Mouse (Mus musculus): ENCODE data around the gene Cadps. TPM values are rescaled to one million over a fixed set of nuclear protein-coding genes. Genes with fewer than 3 reads are reported as not detected.

The Cadps gene
- polyA plus RNA-seq, 1 experiment from 2014 or later: 12.1 TPM

- H3K36me3 ChIP-seq (ENCODE audit: control insufficient read depth, insufficient read depth, low read length): no peaks in the 10 kb centered on the region
- H3K27ac ChIP-seq (ENCODE audit: low read depth, low read length): no peak overlapping the region
- H3K9me3 ChIP-seq (ENCODE audit: control insufficient read depth, low read length): no peaks in the 10 kb centered on the region
- H3K4me2 ChIP-seq (ENCODE audit: low read depth, low read length, severe bottlenecking): no peak overlapping the region
- H3K9ac ChIP-seq (ENCODE audit: low read length): no peak overlapping the region
- WGBS: 78% methylated on average over 3 of the region's 3 CpGs
- H3K27me3 ChIP-seq (ENCODE audit: control insufficient read depth, insufficient read depth, low read length): peaks cover 16% of the 10 kb centered on the region
- DNase-seq (ENCODE audit: low spot score) (no peak), ATAC-seq (replicated peaks; ENCODE audit: low FRiP score) (no peak)
- peaks cover 17% of the 10 kb centered on the region for H3K4me1 ChIP-seq (replicated peaks; ENCODE audit: control insufficient read depth, insufficient read depth, low read length)
- H3K4me3 ChIP-seq (ENCODE audit: low read depth, low read length): no peak overlapping the region
These were observed 425.3 kb downstream of the Cadps start for GRCm38 (mm10) chr14:12397561-12397960.

GRCm38 (mm10) chr14:12394318-12394717 is 428.6 kb downstream of the Cadps start:
- 17% methylated on average over 2 of the region's 2 CpGs for WGBS

DNA sequence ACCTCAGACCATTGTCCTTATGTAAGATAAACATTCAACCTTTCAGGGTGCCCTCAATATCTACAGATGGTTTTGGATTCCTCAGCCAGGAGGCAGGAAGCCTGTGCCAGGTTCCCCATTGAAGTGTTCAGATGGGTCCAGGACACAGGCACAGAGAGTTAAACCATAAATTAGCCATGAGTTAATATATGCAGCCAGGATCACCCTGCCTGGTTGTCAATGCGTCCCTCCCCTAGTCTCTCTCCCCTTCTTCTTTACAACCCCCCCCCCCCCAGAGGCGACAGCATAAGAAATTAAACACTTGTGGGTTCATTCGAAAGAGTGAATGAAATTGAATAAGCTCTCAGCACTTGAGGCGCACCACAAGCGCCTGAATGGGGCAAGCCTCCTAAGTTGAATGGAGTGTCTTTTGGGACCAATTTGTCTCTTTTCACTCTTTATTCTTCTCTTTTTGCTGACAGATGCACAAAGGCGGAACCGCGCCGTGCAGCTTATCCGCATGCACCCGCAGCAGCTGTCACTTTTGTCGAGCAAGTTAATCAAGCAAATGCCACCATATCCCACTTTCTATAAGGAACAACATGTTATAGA is 429.5 kb downstream of the Cadps start:
- peak overlapping the region; percentile 26; the same call in 1 of the 2 replicates for H3K4me2 ChIP-seq (ENCODE audit: low read depth, low read length, severe bottlenecking)
- ATAC-seq (replicated peaks; ENCODE audit: low FRiP score): peak; percentile 81
- H3K4me1 ChIP-seq (replicated peaks; ENCODE audit: control insufficient read depth, insufficient read depth, low read length): peaks cover 49% of the 10 kb centered on the region
- peak overlapping the region; percentile 9; the same call in 1 of the 2 replicates for H3K9ac ChIP-seq (ENCODE audit: low read length)
- H3K36me3 ChIP-seq (ENCODE audit: control insufficient read depth, insufficient read depth, low read length): no peaks in the 10 kb centered on the region
- H3K27me3 ChIP-seq (ENCODE audit: control insufficient read depth, insufficient read depth, low read length): peaks cover 18% of the 10 kb centered on the region
- peak overlapping the region; percentile 26; the same call in 1 of the 2 replicates for H3K27ac ChIP-seq (ENCODE audit: low read depth, low read length)
- H3K4me3 ChIP-seq (ENCODE audit: low read depth, low read length): no peak overlapping the region
- 4% methylated on average over 12 of the region's 12 CpGs for WGBS
- H3K9me3 ChIP-seq (ENCODE audit: control insufficient read depth, low read length): no peaks in the 10 kb centered on the region
- peak; percentile 84 for DNase-seq (ENCODE audit: low spot score)

More at GRCm38 (mm10) chr14:12394318-12394717, 428.6 kb downstream of the Cadps start:
- no peaks in the 10 kb centered on the region for H3K9me3 ChIP-seq (ENCODE audit: control insufficient read depth, low read length)
- H3K4me1 ChIP-seq (replicated peaks; ENCODE audit: control insufficient read depth, insufficient read depth, low read length): peaks cover 42% of the 10 kb centered on the region
- no peak for DNase-seq (ENCODE audit: low spot score)
- H3K9ac ChIP-seq (ENCODE audit: low read length): no peak overlapping the region
- H3K27ac ChIP-seq (ENCODE audit: low read depth, low read length): peak overlapping the region; percentile 2; the same call in 1 of the 2 replicates
- H3K4me3 ChIP-seq (ENCODE audit: low read depth, low read length): no peak overlapping the region
- no peak; the same call in 1 of the 2 replicates for ATAC-seq (replicated peaks; ENCODE audit: low FRiP score)
- H3K27me3 ChIP-seq (ENCODE audit: control insufficient read depth, insufficient read depth, low read length): peaks cover 18% of the 10 kb centered on the region
- H3K4me2 ChIP-seq (ENCODE audit: low read depth, low read length, severe bottlenecking): no peak overlapping the region
- no peaks in the 10 kb centered on the region for H3K36me3 ChIP-seq (ENCODE audit: control insufficient read depth, insufficient read depth, low read length)

DNA sequence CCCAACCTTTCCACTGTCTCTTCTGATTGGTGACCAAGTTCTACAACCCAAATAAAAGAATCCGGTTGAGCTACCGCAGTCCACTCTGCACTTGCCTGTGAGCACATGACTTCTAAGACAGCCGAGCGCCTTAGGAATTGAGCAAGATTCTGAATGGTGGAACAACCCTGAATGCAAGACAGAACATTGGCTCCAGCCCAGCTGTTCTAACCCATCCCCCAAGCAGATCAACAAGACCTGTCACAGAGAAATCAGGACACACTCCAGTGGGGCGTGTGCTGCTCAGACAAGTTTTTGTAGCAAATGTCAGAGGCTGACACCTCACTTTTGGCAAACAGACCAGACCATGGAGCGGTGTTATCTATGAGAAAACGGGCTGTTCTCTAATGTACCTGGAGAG is 431.7 kb downstream of the Cadps start:
- H3K9me3 ChIP-seq (ENCODE audit: control insufficient read depth, low read length): no peaks in the 10 kb centered on the region
- peaks cover 19% of the 10 kb centered on the region for H3K27me3 ChIP-seq (ENCODE audit: control insufficient read depth, insufficient read depth, low read length)
- peak; percentile 56 for DNase-seq (ENCODE audit: low spot score)
- no peak overlapping the region for H3K4me3 ChIP-seq (ENCODE audit: low read depth, low read length)
- WGBS: 18% methylated on average over 7 of the region's 7 CpGs
- H3K36me3 ChIP-seq (ENCODE audit: control insufficient read depth, insufficient read depth, low read length): no peaks in the 10 kb centered on the region
- no peak overlapping the region for H3K27ac ChIP-seq (ENCODE audit: low read depth, low read length)
- H3K4me1 ChIP-seq (replicated peaks; ENCODE audit: control insufficient read depth, insufficient read depth, low read length): peaks cover 65% of the 10 kb centered on the region
- no peak overlapping the region for H3K4me2 ChIP-seq (ENCODE audit: low read depth, low read length, severe bottlenecking)
- H3K9ac ChIP-seq (ENCODE audit: low read length): no peak overlapping the region
- no peak for ATAC-seq (replicated peaks; ENCODE audit: low FRiP score)

- H3K9me3 ChIP-seq (ENCODE audit: control insufficient read depth, low read length): no peaks in the 10 kb centered on the region
- peaks cover 55% of the 10 kb centered on the region for H3K4me1 ChIP-seq (replicated peaks; ENCODE audit: control insufficient read depth, insufficient read depth, low read length)
- WGBS: 1% methylated on average over 14 of the region's 14 CpGs
- ATAC-seq (replicated peaks; ENCODE audit: low FRiP score) (peak; percentile 64), DNase-seq (ENCODE audit: low spot score) (peak; percentile 87)
- H3K27me3 ChIP-seq (ENCODE audit: control insufficient read depth, insufficient read depth, low read length): peaks cover 20% of the 10 kb centered on the region
- H3K36me3 ChIP-seq (ENCODE audit: control insufficient read depth, insufficient read depth, low read length): no peaks in the 10 kb centered on the region
- H3K4me3 ChIP-seq (ENCODE audit: low read depth, low read length): no peak overlapping the region
- peak overlapping the region; percentile 16 for H3K4me2 ChIP-seq (ENCODE audit: low read depth, low read length, severe bottlenecking)
- H3K9ac ChIP-seq (ENCODE audit: low read length): no peak overlapping the region
- H3K27ac ChIP-seq (ENCODE audit: low read depth, low read length): peak overlapping the region; percentile 3; the same call in 1 of the 2 replicates
These were observed 434.0 kb downstream of the Cadps start for GRCm38 (mm10) chr14:12388806-12389436.

- Histone ChIP-seq H3K4me2 (ENCODE audit: low read depth, low read length, severe bottlenecking) (peak overlapping the region; percentile 16), H3K27me3 (ENCODE audit: control insufficient read depth, insufficient read depth, low read length) (peaks cover 23% of the 10 kb centered on the region), H3K36me3 (ENCODE audit: control insufficient read depth, insufficient read depth, low read length) (no peaks in the 10 kb centered on the region), H3K4me1 (replicated peaks; ENCODE audit: control insufficient read depth, insufficient read depth, low read length) (peaks cover 55% of the 10 kb centered on the region), H3K27ac (ENCODE audit: low read depth, low read length) (peak overlapping the region; percentile 3; the same call in 1 of the 2 replicates), H3K9me3 (ENCODE audit: control insufficient read depth, low read length) (no peaks in the 10 kb centered on the region), H3K4me3 (ENCODE audit: low read depth, low read length) (no peak overlapping the region), H3K9ac (ENCODE audit: low read length) (no peak overlapping the region)
- WGBS: 8% methylated on average over 4 of the region's 4 CpGs
- peak; percentile 68 for DNase-seq (ENCODE audit: low spot score)
- ATAC-seq (replicated peaks; ENCODE audit: low FRiP score): peak; percentile 57
These were observed 434.6 kb downstream of the Cadps start for GRCm38 (mm10) chr14:12388192-12388795.

- WGBS: 59% methylated on average over 6 of the region's 6 CpGs
- H3K4me3 ChIP-seq (ENCODE audit: low read depth, low read length): no peak overlapping the region
- peaks cover 26% of the 10 kb centered on the region for H3K27me3 ChIP-seq (ENCODE audit: control insufficient read depth, insufficient read depth, low read length)
- no peak overlapping the region for H3K9ac ChIP-seq (ENCODE audit: low read length)
- ATAC-seq (replicated peaks; ENCODE audit: low FRiP score) (no peak), DNase-seq (ENCODE audit: low spot score) (no peak)
- H3K4me1 ChIP-seq (replicated peaks; ENCODE audit: control insufficient read depth, insufficient read depth, low read length): peaks cover 45% of the 10 kb centered on the region
- H3K4me2 ChIP-seq (ENCODE audit: low read depth, low read length, severe bottlenecking): no peak overlapping the region
- no peak overlapping the region for H3K27ac ChIP-seq (ENCODE audit: low read depth, low read length)
- no peaks in the 10 kb centered on the region for H3K9me3 ChIP-seq (ENCODE audit: control insufficient read depth, low read length)
- H3K36me3 ChIP-seq (ENCODE audit: control insufficient read depth, insufficient read depth, low read length): no peaks in the 10 kb centered on the region
These were observed 435.7 kb downstream of the Cadps start for GRCm38 (mm10) chr14:12387176-12387575.

- DNase-seq (ENCODE audit: low spot score) (no peak), ATAC-seq (replicated peaks; ENCODE audit: low FRiP score) (no peak)
- no peaks in the 10 kb centered on the region for H3K9me3 ChIP-seq (ENCODE audit: control insufficient read depth, low read length)
- WGBS: 24% methylated on average over 9 of the region's 9 CpGs
- no peak overlapping the region for H3K4me3 ChIP-seq (ENCODE audit: low read depth, low read length)
- no peaks in the 10 kb centered on the region for H3K36me3 ChIP-seq (ENCODE audit: control insufficient read depth, insufficient read depth, low read length)
- peaks cover 17% of the 10 kb centered on the region; the same call in 1 of the 2 replicates for H3K27me3 ChIP-seq (ENCODE audit: control insufficient read depth, insufficient read depth, low read length)
- no peaks in the 10 kb centered on the region; the same call in 1 of the 2 replicates for H3K4me1 ChIP-seq (replicated peaks; ENCODE audit: control insufficient read depth, insufficient read depth, low read length)
- no peak overlapping the region for H3K27ac ChIP-seq (ENCODE audit: low read depth, low read length)
- no peak overlapping the region for H3K4me2 ChIP-seq (ENCODE audit: low read depth, low read length, severe bottlenecking)
- no peak overlapping the region for H3K9ac ChIP-seq (ENCODE audit: low read length)
These were observed 445.0 kb downstream of the Cadps start for GRCm38 (mm10) chr14:12377883-12378282.
